Mouse (Mus musculus): ENCODE measurements around the gene Slc3a2.

Slc3a2 gene

GRCm38 (mm10) chr19:8711949-8712869, 11.0 kb downstream of the Slc3a2 start:
- peak in 1 of 2 experiments; percentile 50 for DNase-seq (ENCODE audit: inconsistent age in 2 of 2, low spot score in 1 of 2)

- peak in 1 of 2 experiments; percentile 47 for DNase-seq (ENCODE audit: inconsistent age in 2 of 2, low spot score in 1 of 2)
These were observed 11.7 kb downstream of the Slc3a2 start for GRCm38 (mm10) chr19:8711506-8711905.

GRCm38 (mm10) chr19:8710057-8710456, 13.1 kb downstream of the Slc3a2 start:
- peak in 1 of 2 experiments; percentile 37 for DNase-seq (ENCODE audit: inconsistent age in 2 of 2, low spot score in 1 of 2)

GRCm38 (mm10) chr19:8708954-8709353, 14.2 kb downstream of the Slc3a2 start:
- DNase-seq (ENCODE audit: inconsistent age in 2 of 2, low spot score in 1 of 2) = no peak

- DNase-seq (ENCODE audit: inconsistent age in 2 of 2, low spot score in 1 of 2) = no peak
These were observed 16.2 kb downstream of the Slc3a2 start for GRCm38 (mm10) chr19:8706930-8707329.

GRCm38 (mm10) chr19:8706132-8706667, 17.0 kb downstream of the Slc3a2 start:
- DNase-seq (ENCODE audit: inconsistent age in 2 of 2, low spot score in 1 of 2) = no peak

GRCm38 (mm10) chr19:8705026-8705708, 18.0 kb downstream of the Slc3a2 start:
- DNase-seq (ENCODE audit: inconsistent age in 2 of 2, low spot score in 1 of 2) = no peak

GRCm38 (mm10) chr19:8703571-8703970, 19.6 kb downstream of the Slc3a2 start:
- no peak for DNase-seq (ENCODE audit: inconsistent age in 2 of 2, low spot score in 1 of 2)

GRCm38 (mm10) chr19:8702458-8702857, 20.7 kb downstream of the Slc3a2 start:
- DNase-seq (ENCODE audit: inconsistent age in 2 of 2, low spot score in 1 of 2) = peak in 1 of 2 experiments; percentile 68

GRCm38 (mm10) chr19:8699652-8700051, 23.5 kb downstream of the Slc3a2 start:
- no peak for DNase-seq (ENCODE audit: inconsistent age in 2 of 2, low spot score in 1 of 2)

GRCm38 (mm10) chr19:8695330-8695729, 27.8 kb downstream of the Slc3a2 start:
- peak; percentile 48 to 80 for DNase-seq (ENCODE audit: inconsistent age in 2 of 2, low spot score in 1 of 2)

- DNase-seq (ENCODE audit: inconsistent age in 2 of 2, low spot score in 1 of 2) = no peak
These were observed 30.4 kb downstream of the Slc3a2 start for GRCm38 (mm10) chr19:8692740-8693139.

- no peak for DNase-seq (ENCODE audit: inconsistent age in 2 of 2, low spot score in 1 of 2)
These were observed 31.2 kb downstream of the Slc3a2 start for GRCm38 (mm10) chr19:8691871-8692539.

- no peak for DNase-seq (ENCODE audit: inconsistent age in 2 of 2, low spot score in 1 of 2)
These were observed 39.5 kb downstream of the Slc3a2 start for GRCm38 (mm10) chr19:8683627-8684026.

GRCm38 (mm10) chr19:8682996-8683395, 40.2 kb downstream of the Slc3a2 start:
- DNase-seq (ENCODE audit: inconsistent age in 2 of 2, low spot score in 1 of 2) = peak; percentile 69 to 91

- DNase-seq (ENCODE audit: inconsistent age in 2 of 2, low spot score in 1 of 2) = no peak
These were observed 41.4 kb downstream of the Slc3a2 start for GRCm38 (mm10) chr19:8681633-8682362.

GRCm38 (mm10) chr19:8679031-8679779, 44.0 kb downstream of the Slc3a2 start:
- DNase-seq (ENCODE audit: inconsistent age in 2 of 2, low spot score in 1 of 2) = no peak

GRCm38 (mm10) chr19:8673336-8674063, 49.7 kb downstream of the Slc3a2 start:
- DNase-seq (ENCODE audit: inconsistent age in 2 of 2, low spot score in 1 of 2) = no peak

- no peak for DNase-seq (ENCODE audit: inconsistent age in 2 of 2, low spot score in 1 of 2)
These were observed 50.3 kb downstream of the Slc3a2 start for GRCm38 (mm10) chr19:8672859-8673258.

Measured in adrenal gland, adult (tissue).